30 mouse cellular contexts compared by ENCODE assay signal in genomic region chr2:38723378-38723777, GRCm38 (mm10). TPM values are rescaled to one million over a fixed set of nuclear protein-coding genes. Genes with fewer than 3 reads are reported as not detected.
DNase-seq lines count a peak whose midpoint lies in the region; ATAC-seq lines count a peak whose summit lies in the region.
"Had no signal": no experiment of that assay in that cellular context is flagged by ENCODE, and none has a peak within 500 bp of the region (broad histone marks: within the 10 kb centered on the region; RNA-seq: fewer than 3 reads in every experiment).

No protein-coding gene starts in this region.

- H3K4me3 ChIP-seq in hindbrain, embryonic 15.5 days: no peak overlapping the region
- H3K4me3 ChIP-seq in hindbrain, embryonic 10.5 days: no peak overlapping the region
- H3K4me3 ChIP-seq in limb, embryonic 10.5 days: no peak overlapping the region
- H3K4me3 ChIP-seq: embryonic facial prominence, embryonic 13.5 days; erythroblast, embryonic 14.5 days; forebrain, embryonic 13.5 days; heart, embryonic 13.5 days; limb, embryonic 12.5 days; midbrain, embryonic 12.5 days; neural tube, embryonic 12.5 days had no signal

- 64% methylated on average over 4 of the region's 4 CpGs for WGBS in hindbrain, embryonic 15.5 days
- 84% methylated on average over 4 of the region's 4 CpGs for WGBS in hindbrain, embryonic 10.5 days
- WGBS in limb, embryonic 10.5 days: 93% methylated on average over 4 of the region's 4 CpGs

- no peaks in the 10 kb centered on the region for H3K9me3 ChIP-seq in hindbrain, embryonic 15.5 days
- no peaks in the 10 kb centered on the region for H3K9me3 ChIP-seq in hindbrain, embryonic 10.5 days
- no peaks in the 10 kb centered on the region for H3K9me3 ChIP-seq in limb, embryonic 10.5 days (replicated peaks)
- H3K9me3 ChIP-seq: embryonic facial prominence, embryonic 13.5 days; forebrain, embryonic 13.5 days; heart, embryonic 13.5 days; limb, embryonic 12.5 days; midbrain, embryonic 12.5 days; neural tube, embryonic 12.5 days had no signal

- DNase-seq in cerebellum, adult 11-12 months: peak; percentile 20
- no peak for DNase-seq in cerebellum, adult 11 months
- DNase-seq in hindbrain, embryonic 10.5 days (ENCODE audit: low spot score): no peak
- DNase-seq in Muller cell, postnatal 12 days (ENCODE audit: inconsistent ontology term): peak; percentile 76
- DNase-seq in limb, embryonic 10.5 days (ENCODE audit: low spot score): no peak
- DNase-seq in urinary bladder, postnatal 14 days (ENCODE audit: low spot score): no peak
- DNase-seq: adrenal gland, postnatal 25 days; embryo, embryonic 11 days; gastrocnemius, postnatal 14 days; heart, adult 18-20 months; heart, postnatal 14 days; kidney, adult 9 months; kidney, postnatal 14 days; liver, postnatal 0 days; lung, postnatal 10 days; right cerebral cortex, postnatal 25 days; spleen, adult 18-20 months; thymus, postnatal 25 days had no signal

- no peak overlapping the region for H3K9ac ChIP-seq in hindbrain, embryonic 15.5 days
- H3K9ac ChIP-seq: embryonic facial prominence, embryonic 13.5 days; forebrain, embryonic 13.5 days; heart, embryonic 13.5 days; hindbrain, embryonic 14.5 days; limb, embryonic 12.5 days; liver, postnatal 0 days; midbrain, embryonic 12.5 days; neural tube, embryonic 12.5 days had no signal

- H3K4me1 ChIP-seq in hindbrain, embryonic 15.5 days (replicated peaks): no peaks in the 10 kb centered on the region; the same call in 1 of the 2 replicates
- peaks cover 51% of the 10 kb centered on the region for H3K4me1 ChIP-seq in hindbrain, embryonic 10.5 days (replicated peaks)
- H3K4me1 ChIP-seq in limb, embryonic 10.5 days: peaks cover 20% of the 10 kb centered on the region

- H3K4me2 ChIP-seq in hindbrain, embryonic 15.5 days: no peak overlapping the region
- H3K4me2 ChIP-seq: embryonic facial prominence, embryonic 13.5 days; forebrain, embryonic 13.5 days; heart, embryonic 13.5 days; hindbrain, embryonic 14.5 days; limb, embryonic 12.5 days; liver, embryonic 11.5 days; midbrain, embryonic 12.5 days; neural tube, embryonic 12.5 days had no signal

- no peaks in the 10 kb centered on the region for H3K36me3 ChIP-seq in hindbrain, embryonic 15.5 days
- peaks cover 22% of the 10 kb centered on the region for H3K36me3 ChIP-seq in hindbrain, embryonic 10.5 days
- no peaks in the 10 kb centered on the region for H3K36me3 ChIP-seq in limb, embryonic 10.5 days
- H3K36me3 ChIP-seq: embryonic facial prominence, embryonic 13.5 days; heart, embryonic 13.5 days; limb, embryonic 12.5 days; midbrain, embryonic 12.5 days had no signal

- H3K27ac ChIP-seq in hindbrain, embryonic 15.5 days (replicated peaks): no peak overlapping the region
- no peak overlapping the region for H3K27ac ChIP-seq in hindbrain, embryonic 10.5 days
- H3K27ac ChIP-seq in limb, embryonic 10.5 days: peak overlapping the region; percentile 34; the same call in 1 of the 2 replicates
- H3K27ac ChIP-seq: embryonic facial prominence, embryonic 13.5 days; forebrain, embryonic 13.5 days; heart, embryonic 13.5 days; hindbrain, embryonic 14.5 days; limb, embryonic 12.5 days; midbrain, embryonic 12.5 days; neural tube, embryonic 12.5 days had no signal

- no peaks in the 10 kb centered on the region for H3K27me3 ChIP-seq in hindbrain, embryonic 15.5 days
- H3K27me3 ChIP-seq in hindbrain, embryonic 10.5 days (ENCODE audit: insufficient read depth, poor library complexity, severe bottlenecking): no peaks in the 10 kb centered on the region
- H3K27me3 ChIP-seq in limb, embryonic 10.5 days (ENCODE audit: low read depth, poor library complexity, severe bottlenecking): no peaks in the 10 kb centered on the region
- H3K27me3 ChIP-seq: embryonic facial prominence, embryonic 13.5 days; forebrain, embryonic 13.5 days; limb, embryonic 12.5 days; midbrain, embryonic 12.5 days; neural tube, embryonic 12.5 days had no signal

- peak; percentile 79 for ATAC-seq in hindbrain, embryonic 15.5 days (ENCODE audit: low FRiP score, low read depth)
- ATAC-seq: forebrain, embryonic 13.5 days; intestine, embryonic 16.5 days; liver, postnatal 0 days had no signal

RNA-seq across cellular contexts. Expression of gene Nr5a1, which starts 9.0 kb away (rescaled TPM):
- 0.05 TPM in 1 of 2 replicates, not detected in the other for polyA plus RNA-seq in hindbrain, embryonic 15.5 days (2015; fragmentation: Nextera tagmentation; extraction: Ambion mirVana)
- polyA plus RNA-seq in hindbrain, embryonic 10.5 days (2016; fragmentation: Nextera tagmentation; extraction: Ambion mirVana): 0.07 and 0.15 TPM in 2 replicates
- polyA plus RNA-seq in limb, embryonic 10.5 days (2016; fragmentation: Nextera tagmentation; extraction: Ambion mirVana): not detected in 2 replicates
- polyA plus RNA-seq: cerebellum, adult 2 months; erythroblast, embryonic 14.5 days; heart, embryonic 13.5 days; liver, postnatal 0 days had no signal

Comparison
In these comparisons a context has a peak if more than half of its experiments do, and no peak if none do; other contexts are left out.
1. DNase-seq: peak in cerebellum, adult 11-12 months (single experiment) and Muller cell, postnatal 12 days (single experiment); none in cerebellum, adult 11 months (single experiment), hindbrain, embryonic 10.5 days (single experiment), limb, embryonic 10.5 days (single experiment) and urinary bladder, postnatal 14 days (single experiment).